Mouse (Mus musculus) midbrain, embryonic 10.5 days (tissue): Measurements from ENCODE around the gene Tmem104. TPM values are rescaled to one million over a fixed set of nuclear protein-coding genes. Genes with fewer than 3 reads are reported as not detected.

Source experiments
- DNase-seq: peaks from one replicate; pipeline ENCODE4 v3.0.0-alpha.2; 2017; ENCODE audit warnings: low spot score
- H3K27ac ChIP-seq: fragments of 300-500 bp; sonication (generic); replicated peaks from 2 replicates; pipeline ENCODE4 v1.5.1; 2016; ENCODE audit warnings: mild to moderate bottlenecking
- H3K27me3 ChIP-seq: fragments of 300-500 bp; sonication (generic); 2 replicates; pipeline ENCODE4 v1.6.1; 2016; ENCODE audit warnings: low read depth, mild to moderate bottlenecking; ENCODE audit not compliant: poor library complexity, severe bottlenecking
- H3K36me3 ChIP-seq: fragments of 300-500 bp; sonication (generic); 2 replicates; pipeline ENCODE4 v1.6.1; 2016; ENCODE audit warnings: mild to moderate bottlenecking, moderate library complexity
- H3K4me1 ChIP-seq: fragments of 300-500 bp; sonication (generic); 2 replicates; pipeline ENCODE4 v1.6.1; 2016
- H3K4me3 ChIP-seq: fragments of 300-500 bp; sonication (generic); 2 replicates; pipeline ENCODE4 v1.5.1; 2016; ENCODE audit warnings: mild to moderate bottlenecking, moderate library complexity
- H3K9me3 ChIP-seq: fragments of 300-500 bp; sonication (generic); replicated peaks from 2 replicates; pipeline ENCODE4 v1.6.1; 2016; ENCODE audit warnings: mild to moderate bottlenecking
- WGBS: fragments of 180-500 bp; shearing (Covaris S2); methylation state at CpG from one replicate; pipeline ENCODE4 v1.1.7; 2016; 5-methylcytosine and 5-hydroxymethylcytosine counted together
- polyA plus RNA-seq: library from polyadenylated mRNA; unstranded; fragments of >200 nt; fragmentation: Nextera tagmentation; extraction: Ambion mirVana; gene quantifications from 2 replicates; pipeline ENCODE4 v1.2.1, GENCODE M21; 2016

Tmem104 gene
- polyA plus RNA-seq, 1 experiment from 2014 or later, result 7.1 TPM

GRCm38 (mm10) chr11:115173549-115174339 lies 13.5 kb upstream of the Tmem104 start:
- Histone ChIP-seq H3K27ac (peak overlapping the region; percentile 52), H3K9me3 (no peaks in the 10 kb centered on the region), H3K36me3 (no peaks in the 10 kb centered on the region), H3K4me3 (no peak overlapping the region), H3K4me1 (peaks cover 78% of the 10 kb centered on the region), H3K27me3 (peaks cover 64% of the 10 kb centered on the region)
- DNase-seq, result no peak
- WGBS, result 8% methylated on average over 16 of the region's 16 CpGs

- Histone ChIP-seq H3K4me1 (peaks cover 78% of the 10 kb centered on the region), H3K4me3 (no peak overlapping the region), H3K27ac (peak overlapping the region; percentile 75), H3K27me3 (peaks cover 56% of the 10 kb centered on the region), H3K36me3 (peaks cover 18% of the 10 kb centered on the region; the same call in 1 of the 2 replicates), H3K9me3 (no peaks in the 10 kb centered on the region)
- WGBS, result 59% methylated on average over 24 of the region's 24 CpGs
- no peak for DNase-seq
These were observed 10.7 kb upstream of the Tmem104 start for GRCm38 (mm10) chr11:115176399-115177190.

GRCm38 (mm10) chr11:115177559-115178195 lies 9.6 kb upstream of the Tmem104 start:
- Histone ChIP-seq H3K4me1 (peaks cover 71% of the 10 kb centered on the region), H3K9me3 (no peaks in the 10 kb centered on the region), H3K36me3 (peaks cover 18% of the 10 kb centered on the region; the same call in 1 of the 2 replicates), H3K4me3 (peak overlapping the region; percentile 40), H3K27ac (peak overlapping the region; percentile 75), H3K27me3 (peaks cover 45% of the 10 kb centered on the region)
- peak; percentile 55 for DNase-seq
- WGBS, result 28% methylated on average over 10 of the region's 10 CpGs

- peak overlapping the region; percentile 34; the same call in 1 of the 2 replicates for H3K27ac ChIP-seq
- no peak for DNase-seq
- H3K4me3 ChIP-seq, result no peak overlapping the region
- peaks cover 35% of the 10 kb centered on the region for H3K27me3 ChIP-seq
- 90% methylated on average over 2 of the region's 2 CpGs for WGBS
- peaks cover 22% of the 10 kb centered on the region; the same call in 1 of the 2 replicates for H3K36me3 ChIP-seq
- H3K4me1 ChIP-seq, result peaks cover 60% of the 10 kb centered on the region
- no peaks in the 10 kb centered on the region for H3K9me3 ChIP-seq
These were observed 8.5 kb upstream of the Tmem104 start for GRCm38 (mm10) chr11:115178766-115179165.

GRCm38 (mm10) chr11:115179191-115179590 lies 8.1 kb upstream of the Tmem104 start:
- H3K27me3 ChIP-seq, result peaks cover 30% of the 10 kb centered on the region
- H3K27ac ChIP-seq, result peak overlapping the region; percentile 34; the same call in 1 of the 2 replicates
- H3K4me1 ChIP-seq, result peaks cover 56% of the 10 kb centered on the region
- no peak overlapping the region for H3K4me3 ChIP-seq
- no peak for DNase-seq
- no peaks in the 10 kb centered on the region for H3K9me3 ChIP-seq
- 81% methylated on average over 6 of the region's 6 CpGs for WGBS
- H3K36me3 ChIP-seq, result peaks cover 22% of the 10 kb centered on the region; the same call in 1 of the 2 replicates

GRCm38 (mm10) chr11:115179881-115180280 lies 7.4 kb upstream of the Tmem104 start:
- Histone ChIP-seq H3K9me3 (no peaks in the 10 kb centered on the region), H3K27ac (no peak overlapping the region), H3K27me3 (peaks cover 23% of the 10 kb centered on the region), H3K36me3 (peaks cover 22% of the 10 kb centered on the region; the same call in 1 of the 2 replicates), H3K4me1 (peaks cover 49% of the 10 kb centered on the region), H3K4me3 (no peak overlapping the region)
- WGBS, result 93% methylated on average over 6 of the region's 6 CpGs
- no peak for DNase-seq

GRCm38 (mm10) chr11:115181913-115182638 lies 5.2 kb upstream of the Tmem104 start:
- peaks cover 3% of the 10 kb centered on the region; the same call in 1 of the 2 replicates for H3K27me3 ChIP-seq
- DNase-seq, result peak; percentile 85
- no peaks in the 10 kb centered on the region for H3K9me3 ChIP-seq
- 23% methylated on average over 12 of the region's 12 CpGs for WGBS
- H3K4me1 ChIP-seq, result peaks cover 41% of the 10 kb centered on the region
- H3K36me3 ChIP-seq, result peaks cover 22% of the 10 kb centered on the region; the same call in 1 of the 2 replicates
- peak overlapping the region; percentile 0; the same call in 1 of the 2 replicates for H3K27ac ChIP-seq
- H3K4me3 ChIP-seq, result no peak overlapping the region

GRCm38 (mm10) chr11:115184973-115185372 lies 2.3 kb upstream of the Tmem104 start:
- peaks cover 36% of the 10 kb centered on the region for H3K4me1 ChIP-seq
- 64% methylated on average over 4 of the region's 4 CpGs for WGBS
- no peaks in the 10 kb centered on the region for H3K27me3 ChIP-seq

GRCm38 (mm10) chr11:115187693-115188092 lies 406 bp downstream of the Tmem104 start, which contains the start of gene Nat9:
Nat9 (minus strand) TSS chr11:115187859.
- no peaks in the 10 kb centered on the region for H3K27me3 ChIP-seq
- peak within 1 kb of the TSS; percentile 87 for H3K27ac ChIP-seq
- no peaks in the 10 kb centered on the region for H3K9me3 ChIP-seq
- peaks cover 35% of the 10 kb centered on the region for H3K4me1 ChIP-seq
- peaks cover 22% of the 10 kb centered on the region for H3K36me3 ChIP-seq
- H3K4me3 ChIP-seq, result peak within 1 kb of the TSS; percentile 68
- WGBS, result 13% methylated on average over 12 of the region's 12 CpGs
- DNase-seq, result no peak

More at GRCm38 (mm10) chr11:115184973-115185372, 2.3 kb upstream of the Tmem104 start:
- no peak overlapping the region for H3K27ac ChIP-seq
- H3K4me3 ChIP-seq, result no peak overlapping the region
- peaks cover 17% of the 10 kb centered on the region; the same call in 1 of the 2 replicates for H3K36me3 ChIP-seq
- no peak for DNase-seq
- no peaks in the 10 kb centered on the region for H3K9me3 ChIP-seq

GRCm38 (mm10) chr11:115188539-115189231 lies 1.4 kb downstream of the Tmem104 start:
- H3K9me3 ChIP-seq, result no peaks in the 10 kb centered on the region
- 89% methylated on average over 13 of the region's 13 CpGs for WGBS
- peaks cover 35% of the 10 kb centered on the region for H3K4me1 ChIP-seq
- H3K27me3 ChIP-seq, result no peaks in the 10 kb centered on the region
- 0 out of 2 replicates have a peak overlapping the region, but pooled peaks have one; percentile 9 for H3K4me3 ChIP-seq
- DNase-seq, result no peak
- peaks cover 18% of the 10 kb centered on the region for H3K36me3 ChIP-seq
- H3K27ac ChIP-seq, result no peak overlapping the region

- H3K9me3 ChIP-seq, result no peaks in the 10 kb centered on the region
- H3K27ac ChIP-seq, result no peak overlapping the region
- DNase-seq, result no peak
- H3K36me3 ChIP-seq, result peaks cover 18% of the 10 kb centered on the region
- no peak overlapping the region for H3K4me3 ChIP-seq
- 92% methylated on average over 6 of the region's 6 CpGs for WGBS
- H3K4me1 ChIP-seq, result peaks cover 35% of the 10 kb centered on the region
- H3K27me3 ChIP-seq, result no peaks in the 10 kb centered on the region
These were observed 2.0 kb downstream of the Tmem104 start for GRCm38 (mm10) chr11:115189304-115189703.
